Mouse (Mus musculus) cerebellum, adult 9-10 months (tissue): Measurements from ENCODE around the gene Ak8.
A peak's percentile ranks its signal among the peaks of the same experiment; 100 is the strongest.

Source experiments
- DNase-seq: peaks from one replicate; pipeline ENCODE4 v3.0.0; 2022

Ak8 gene

DNA sequence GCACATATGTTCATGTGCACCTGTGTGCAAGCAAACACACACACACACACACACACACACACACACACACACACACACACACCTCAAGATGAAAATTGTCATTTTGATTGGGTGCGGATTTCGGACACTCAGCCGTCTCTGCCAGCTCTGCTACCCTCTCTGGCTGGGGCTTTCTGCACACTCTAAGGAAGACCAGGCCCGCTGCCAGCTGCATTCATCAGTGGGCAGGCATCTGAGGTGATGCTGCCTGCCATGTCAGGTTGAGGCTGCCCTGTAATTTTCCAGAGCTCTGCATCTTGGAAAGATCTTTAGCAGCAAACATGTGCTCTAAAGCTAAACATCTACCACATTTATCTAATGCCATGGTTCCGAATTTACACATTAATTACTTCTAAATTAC is 37.1 kb downstream of the Ak8 start:
- no peak for DNase-seq

DNA sequence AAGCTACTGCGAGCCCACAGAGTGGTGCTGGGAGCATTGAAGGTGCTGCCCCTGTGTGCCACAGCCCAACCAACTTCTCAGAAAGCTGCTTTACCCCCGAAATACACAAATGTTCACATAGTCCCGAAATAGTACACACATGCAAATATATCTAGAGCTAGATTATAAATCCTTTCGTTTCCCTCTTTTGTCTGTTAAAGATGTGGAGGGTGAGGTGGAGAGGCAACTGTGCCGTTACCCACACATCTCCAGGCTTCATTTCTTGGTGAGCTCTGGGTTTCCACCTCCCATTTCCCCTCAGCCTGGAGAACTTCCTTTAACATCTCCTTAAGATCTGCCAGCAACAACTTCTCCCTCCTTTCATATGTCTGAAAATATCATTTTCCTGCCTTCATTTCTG is 40.2 kb downstream of the Ak8 start:
- DNase-seq: no peak

- no peak for DNase-seq
Observed at GRCm38 (mm10) chr2:28742701-28743100, 42.7 kb downstream of the Ak8 start.

DNA sequence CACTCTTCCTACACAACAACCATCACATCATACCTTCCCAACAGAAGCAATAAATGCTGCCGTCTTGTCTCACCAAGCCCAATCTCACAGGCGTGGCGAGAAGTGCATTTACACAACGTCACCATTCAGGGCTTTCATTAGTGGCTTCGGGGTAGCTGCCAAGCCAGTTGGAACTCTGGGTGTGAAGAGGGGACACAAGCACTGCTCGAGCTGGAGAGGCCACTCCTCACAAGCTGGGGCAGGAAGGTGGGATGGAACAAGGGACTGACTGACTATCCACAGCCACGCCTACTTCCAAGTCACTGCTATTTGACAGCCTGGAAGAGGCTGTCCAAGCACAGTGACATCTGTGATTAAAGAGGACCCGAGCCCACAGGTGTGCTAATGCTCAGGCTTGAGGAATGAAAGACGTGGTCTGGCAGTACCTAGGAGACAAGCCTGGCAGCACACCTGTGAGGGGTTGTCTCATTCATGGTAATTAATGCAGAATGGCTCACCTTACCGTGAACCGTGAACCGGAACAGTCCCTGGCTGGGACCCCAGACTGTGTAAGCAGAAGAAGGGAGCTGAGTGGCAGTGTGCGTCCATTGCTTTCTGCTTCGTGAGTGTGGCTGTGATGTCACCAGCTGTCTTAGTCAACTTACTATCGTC is 46.8 kb downstream of the Ak8 start:
- no peak for DNase-seq

- DNase-seq: no peak
Observed at GRCm38 (mm10) chr2:28747705-28748104, 47.7 kb downstream of the Ak8 start.

DNA sequence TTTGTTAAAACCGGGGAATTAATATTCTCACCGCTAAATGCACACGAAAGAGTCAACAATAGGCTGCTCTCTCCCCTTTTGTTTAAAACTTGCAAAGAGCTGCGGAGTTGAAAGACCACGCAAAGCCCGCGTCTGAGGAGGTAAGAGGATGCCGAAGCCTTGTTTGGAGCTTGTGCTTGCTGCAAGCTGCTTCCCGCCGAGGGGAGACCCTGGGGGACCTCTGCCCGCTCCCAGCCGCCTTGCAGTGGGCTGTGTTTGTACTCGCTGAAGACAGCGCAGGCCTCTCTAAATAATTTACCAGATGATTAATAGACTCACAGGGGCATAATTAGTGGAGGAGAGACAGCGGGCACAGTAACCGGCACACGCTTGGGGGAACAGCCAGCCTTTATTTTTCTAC is 51.2 kb downstream of the Ak8 start:
- no peak for DNase-seq

DNA sequence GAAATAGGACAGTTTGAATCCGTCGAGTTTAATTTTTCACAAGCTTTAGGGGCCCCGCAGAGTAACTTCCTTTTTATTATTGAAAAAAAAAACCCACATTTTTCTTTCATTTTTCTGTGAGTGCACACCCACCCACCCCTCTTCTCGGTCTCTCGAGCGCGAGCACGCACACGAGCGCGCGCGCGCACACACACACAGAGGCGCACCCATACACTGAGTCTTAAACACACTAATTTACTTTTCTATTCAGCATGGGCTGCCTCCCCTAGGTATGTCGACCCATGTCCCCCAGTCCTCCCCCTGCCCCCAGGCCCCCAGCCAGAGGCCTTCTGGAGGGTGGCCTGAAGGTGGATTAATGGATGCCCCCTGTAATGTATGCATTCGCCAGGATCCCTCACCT is 51.7 kb downstream of the Ak8 start:
- DNase-seq: no peak

GRCm38 (mm10) chr2:28752388-28752787 is 52.4 kb downstream of the Ak8 start:
- DNase-seq: no peak

DNA sequence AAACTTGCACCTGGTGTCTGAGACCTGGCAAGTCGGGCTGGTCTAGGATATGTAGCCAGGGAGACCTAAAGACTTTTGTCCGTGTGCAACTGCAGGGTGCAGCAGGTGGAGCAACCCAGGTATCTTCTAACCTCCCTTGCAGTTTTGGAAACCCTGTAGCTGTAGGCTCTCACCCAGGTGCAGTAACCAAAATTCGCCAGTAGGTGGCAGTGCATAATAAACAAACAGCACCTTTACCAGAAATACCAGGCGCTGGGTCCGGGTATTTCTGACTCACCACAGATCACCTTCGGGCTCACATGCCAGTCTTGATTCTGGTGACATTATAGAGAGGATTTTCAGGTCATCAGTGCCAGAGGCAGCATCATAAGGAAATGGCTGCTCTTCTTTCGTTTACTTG is 55.5 kb downstream of the Ak8 start:
- peak; percentile 84 for DNase-seq

DNA sequence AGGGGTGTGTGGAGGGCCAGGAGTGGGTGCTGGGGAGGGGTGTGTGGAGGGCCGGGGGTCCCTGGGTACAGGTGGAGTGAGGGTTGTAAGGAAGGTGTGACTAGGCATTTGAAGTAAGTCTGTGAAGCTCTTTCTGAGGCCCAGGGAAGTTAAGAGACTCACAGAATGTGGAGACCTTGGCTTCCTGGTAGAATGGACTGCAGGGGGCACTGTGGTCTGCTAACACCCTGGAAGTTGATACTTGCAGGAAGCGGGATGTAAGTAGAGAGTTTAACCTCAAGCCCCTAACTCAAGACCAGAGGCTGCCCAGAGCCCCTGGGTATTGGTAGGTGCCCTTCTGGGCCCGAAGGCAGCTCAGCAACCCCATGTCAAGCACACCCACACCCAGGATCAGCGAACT is 56.2 kb downstream of the Ak8 start:
- DNase-seq: peak; percentile 7

DNA sequence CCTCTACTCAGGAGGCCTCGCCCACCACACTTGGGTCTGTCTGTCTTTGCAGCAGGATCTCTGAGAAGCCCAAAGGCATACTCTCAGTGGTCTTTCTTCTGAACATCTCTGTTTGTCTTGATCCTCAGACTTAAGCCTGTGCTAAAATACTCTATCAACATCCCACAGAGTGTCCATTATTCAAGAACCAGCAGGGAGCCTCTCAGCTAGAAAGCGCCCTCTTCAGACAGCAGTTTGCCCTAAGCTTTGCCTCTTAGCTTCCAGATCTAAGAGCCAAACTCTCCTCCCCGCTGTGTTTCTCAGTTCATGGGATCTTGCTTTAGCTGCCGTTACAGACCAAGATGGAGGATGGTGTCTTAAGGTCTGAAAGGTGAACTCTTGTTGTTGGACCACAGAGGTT is 59.5 kb downstream of the Ak8 start:
- DNase-seq: no peak

- DNase-seq: no peak
Observed at GRCm38 (mm10) chr2:28766590-28766989, 66.6 kb downstream of the Ak8 start.

DNA sequence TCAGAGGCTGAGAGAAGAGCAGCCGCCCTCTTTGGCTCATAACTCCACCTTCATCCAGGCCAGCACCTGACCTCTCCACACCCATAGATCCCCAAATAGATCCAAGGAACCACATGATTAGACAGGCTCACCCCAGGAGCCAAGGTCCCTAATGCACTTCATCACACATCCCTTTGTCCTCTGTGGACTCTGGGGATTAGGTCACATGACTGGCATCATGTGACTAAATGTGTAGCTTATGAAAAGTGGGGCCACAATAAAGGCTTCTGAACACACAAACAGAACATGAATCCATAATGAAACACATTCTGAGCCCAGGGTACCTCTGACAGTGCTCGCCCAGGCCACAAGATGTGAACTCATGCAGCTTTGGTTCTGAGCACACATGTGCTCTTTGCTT is 67.1 kb downstream of the Ak8 start:
- DNase-seq: no peak

DNA sequence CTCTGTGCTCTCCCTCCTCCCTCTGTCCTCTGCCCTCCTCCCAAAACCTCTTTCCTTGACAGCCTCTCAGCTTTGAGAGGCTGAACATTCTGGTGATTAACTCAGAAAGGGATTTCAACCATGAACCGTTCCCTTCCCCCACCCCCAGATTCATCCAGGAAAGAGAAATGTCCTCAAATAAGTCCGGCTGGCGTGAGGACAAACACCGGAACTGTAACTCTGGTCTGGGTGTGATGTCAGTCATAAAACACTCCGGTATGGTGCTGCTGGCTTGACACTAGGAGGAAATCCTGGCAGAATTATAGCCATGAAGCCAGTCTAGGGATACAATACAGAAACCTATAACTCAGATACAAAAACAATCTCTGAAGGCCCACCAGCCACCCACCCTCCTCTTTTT is 70.7 kb downstream of the Ak8 start:
- no peak for DNase-seq

- no peak for DNase-seq
Observed at GRCm38 (mm10) chr2:28774073-28774472, 74.1 kb downstream of the Ak8 start.

- DNase-seq: no peak
Observed at GRCm38 (mm10) chr2:28776728-28777127, 76.8 kb downstream of the Ak8 start.

DNA sequence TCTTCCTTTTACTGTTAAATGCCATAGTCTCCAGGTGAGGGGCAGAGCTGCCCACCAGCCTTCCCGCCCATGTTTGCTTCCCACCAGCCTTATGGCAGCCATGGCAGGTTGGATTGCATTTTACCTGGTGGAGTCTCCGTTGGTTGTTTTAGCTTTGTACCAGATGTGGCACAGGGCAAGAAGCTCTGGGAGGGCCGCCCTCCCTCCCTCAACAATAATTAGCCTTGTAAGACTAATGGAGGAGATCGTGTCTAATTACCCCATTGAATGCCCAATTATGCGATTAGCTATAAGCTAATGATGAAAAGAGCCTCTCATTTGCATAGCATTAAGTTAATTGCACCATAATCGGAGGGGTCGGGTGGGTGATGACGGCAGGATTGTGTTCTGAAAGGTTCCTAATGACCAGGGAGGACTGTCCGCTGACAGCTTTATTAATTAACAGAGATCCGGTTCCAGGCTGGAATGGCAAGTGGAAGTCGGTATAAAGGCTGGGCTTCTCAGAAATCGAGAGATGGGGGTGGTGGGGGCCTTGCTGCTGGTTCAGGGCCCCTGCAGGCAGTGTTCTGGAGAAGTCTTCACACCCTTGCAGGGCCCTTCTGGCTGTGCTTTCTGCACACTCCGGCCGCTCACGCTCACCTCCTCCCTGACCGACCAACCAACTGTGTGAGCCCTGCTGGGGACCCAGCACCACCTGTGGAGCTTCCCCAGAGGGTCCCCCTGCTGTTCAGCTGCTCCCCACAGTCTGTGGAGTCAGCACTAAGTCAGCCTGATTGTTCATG is 80.2 kb downstream of the Ak8 start:
- no peak for DNase-seq

GRCm38 (mm10) chr2:28781310-28781709 is 81.3 kb downstream of the Ak8 start:
- DNase-seq: no peak

DNA sequence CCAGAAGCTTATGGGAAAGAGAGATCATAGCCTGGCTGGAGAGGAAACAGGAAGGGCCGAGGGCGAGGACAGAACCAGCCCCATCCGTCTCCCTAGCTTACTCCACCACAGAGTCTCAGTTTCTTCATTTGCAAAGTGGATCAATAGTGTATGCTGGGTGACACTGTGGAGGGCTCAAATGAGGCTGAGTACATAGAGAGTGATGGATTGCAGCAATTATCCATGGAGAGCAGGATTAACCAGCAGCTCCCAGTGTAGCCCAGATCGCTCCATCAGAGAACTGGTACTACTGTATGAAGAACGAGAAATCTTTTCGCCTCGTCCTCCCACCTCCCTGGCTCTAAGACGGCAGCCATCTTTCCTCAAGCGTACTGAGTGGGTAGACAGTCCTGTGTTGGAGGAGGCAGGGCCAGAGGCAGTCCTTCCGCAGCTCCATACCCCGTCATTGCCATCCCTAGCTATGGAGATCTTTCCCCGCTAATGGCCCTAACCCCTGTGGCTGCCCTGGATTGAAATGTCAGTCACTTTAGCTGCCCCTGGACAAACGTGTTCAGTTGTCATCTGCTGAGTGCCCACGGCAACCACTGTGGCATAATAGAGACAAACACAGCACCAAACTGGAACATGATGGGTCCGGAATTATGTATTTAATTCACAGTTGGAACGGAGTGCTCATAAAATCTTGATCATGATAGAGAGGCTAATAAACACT is 86.5 kb downstream of the Ak8 start:
- DNase-seq: no peak

DNA sequence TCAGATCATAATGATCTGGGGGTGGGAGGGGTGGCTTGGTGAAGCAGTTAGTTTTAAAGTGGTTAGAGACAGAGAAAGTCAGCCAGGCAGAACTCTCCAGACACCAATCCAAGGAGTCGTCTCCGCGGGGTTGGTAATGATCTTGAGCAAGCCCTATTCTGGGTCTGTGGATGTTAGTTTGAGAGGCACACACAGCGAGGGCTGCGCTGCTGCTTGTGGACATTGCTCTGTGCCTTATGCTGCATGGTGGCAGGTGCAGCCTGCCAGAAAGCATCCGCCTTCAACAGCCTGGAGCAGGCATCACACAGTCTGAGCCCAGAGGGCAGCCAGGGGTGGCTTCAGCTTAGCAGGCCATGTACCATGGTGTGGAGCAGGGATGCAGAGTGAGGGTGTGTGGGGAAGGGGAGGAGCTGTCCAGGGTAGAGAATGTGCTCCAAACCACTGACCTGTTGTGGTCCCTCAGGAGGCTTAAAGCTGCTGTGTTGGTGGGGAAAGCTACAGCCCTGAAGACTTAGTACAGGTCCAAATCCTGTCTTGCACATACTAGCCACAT is 87.2 kb downstream of the Ak8 start:
- no peak for DNase-seq

GRCm38 (mm10) chr2:28792931-28793610 is 93.1 kb downstream of the Ak8 start:
- DNase-seq: peak; percentile 29

DNA sequence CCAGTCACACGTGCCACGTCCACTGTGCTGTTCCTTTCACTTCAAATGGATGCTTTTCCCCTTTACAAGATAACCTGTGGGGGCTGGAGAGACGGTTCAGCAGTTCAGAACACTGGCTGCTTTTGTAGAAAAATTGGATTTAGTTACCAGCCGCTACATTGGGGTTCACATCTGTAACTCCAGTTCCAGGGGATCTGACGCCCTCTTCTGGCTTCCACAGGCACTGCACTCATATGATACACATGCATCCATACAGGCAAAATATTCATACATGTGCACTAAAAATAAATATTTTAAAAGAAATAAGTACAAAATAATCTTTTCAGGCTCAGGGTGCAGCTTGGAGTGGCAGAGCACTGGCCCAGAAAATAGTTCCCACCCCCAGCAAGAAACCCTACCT is 94.7 kb downstream of the Ak8 start:
- DNase-seq: no peak

- no peak for DNase-seq
Observed at GRCm38 (mm10) chr2:28796298-28796697, 96.3 kb downstream of the Ak8 start.
